Mouse (Mus musculus) lung, postnatal 4 days (tissue): Measurements from ENCODE around the gene Adss.
"Not testable (repeated sequence)": the region's sequence is repeated elsewhere in the genome, so short reads cannot be mapped to it uniquely, and the experiment has no call there.

Source experiments
- DNase-seq, 2 experiments: peaks; one replicate each; pipeline ENCODE4 v3.0.0; 2021

The Adss gene

GRCm38 (mm10) chr1:177796193-177796939, at the start of gene Adss:
TSS of gene Adss (minus strand) at chr1:177796511.
- DNase-seq: peak; percentile 99 to 100

GRCm38 (mm10) chr1:177845812-177846211, 49.5 kb upstream of the Adss start:
- DNase-seq: peak in 1 of 2 experiments; percentile 5

DNA sequence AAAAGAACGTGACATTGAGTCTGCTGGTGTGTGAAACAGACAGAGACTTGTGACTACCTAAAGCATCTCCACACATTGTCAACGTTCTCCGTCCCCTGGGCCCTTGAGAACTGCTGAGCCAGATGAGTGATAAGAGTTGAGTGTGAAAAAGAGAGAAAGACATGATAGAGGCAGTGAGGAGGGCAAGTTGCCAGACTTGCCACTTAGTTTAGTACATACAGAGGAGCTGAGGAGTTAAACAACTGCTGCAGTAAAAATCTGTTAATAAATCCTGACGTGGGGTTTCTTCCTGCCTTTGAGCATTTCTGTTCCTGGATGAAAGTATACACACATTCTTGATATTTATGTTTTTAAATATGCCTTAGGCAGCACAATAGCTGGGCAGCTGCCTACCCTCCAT, 31.5 kb upstream of the Adss start:
- DNase-seq: not testable (repeated sequence)

GRCm38 (mm10) chr1:177806772-177807171, 10.5 kb upstream of the Adss start:
- peak in 1 of 2 experiments; percentile 25 for DNase-seq

DNA sequence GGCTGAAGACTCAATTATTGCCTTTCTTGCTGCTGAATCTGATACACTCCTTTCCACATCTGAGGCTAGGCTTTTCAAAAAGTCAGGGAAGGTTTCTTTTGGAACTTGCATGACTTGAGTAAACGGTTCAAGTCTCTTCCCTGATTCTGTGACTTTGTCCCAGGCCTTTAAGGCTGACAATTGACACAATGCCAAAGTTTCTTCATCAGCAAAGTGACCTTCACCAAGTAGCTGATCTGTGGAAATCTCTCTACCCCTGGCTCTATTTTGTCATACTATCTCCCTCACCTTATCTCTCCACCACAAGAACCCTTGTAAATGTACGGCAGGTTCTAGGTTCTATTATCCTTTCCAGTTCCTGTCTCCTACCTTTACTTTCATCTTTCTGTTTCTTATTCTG, 7.2 kb upstream of the Adss start:
- DNase-seq: no peak

- no peak for DNase-seq
Observed at GRCm38 (mm10) chr1:177797151-177797755, 942 bp upstream of the Adss start.

- peak; percentile 69 to 73 for DNase-seq
Observed at GRCm38 (mm10) chr1:177795421-177796192, 704 bp downstream of the Adss start.

- no peak for DNase-seq
Observed at GRCm38 (mm10) chr1:177794866-177795265, 1.4 kb downstream of the Adss start.

DNA sequence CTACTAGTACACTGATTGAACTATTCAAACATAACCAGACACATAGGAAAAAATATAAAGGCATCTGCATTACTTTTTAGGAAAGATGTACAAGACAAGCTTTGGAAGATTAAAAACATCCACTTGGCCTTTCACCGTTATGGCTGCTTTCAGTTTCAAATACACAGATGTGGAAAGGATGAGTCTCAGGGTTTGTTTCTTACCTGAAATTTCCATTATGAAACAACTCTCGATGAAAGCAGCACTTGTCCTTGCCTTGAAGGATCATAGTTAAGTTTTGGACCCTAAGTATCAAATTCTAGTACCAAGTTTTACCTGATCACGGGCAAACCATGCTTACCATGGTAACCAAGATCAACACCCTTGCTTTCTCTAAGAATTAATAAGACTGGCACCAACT, 3.5 kb downstream of the Adss start:
- no peak for DNase-seq

DNA sequence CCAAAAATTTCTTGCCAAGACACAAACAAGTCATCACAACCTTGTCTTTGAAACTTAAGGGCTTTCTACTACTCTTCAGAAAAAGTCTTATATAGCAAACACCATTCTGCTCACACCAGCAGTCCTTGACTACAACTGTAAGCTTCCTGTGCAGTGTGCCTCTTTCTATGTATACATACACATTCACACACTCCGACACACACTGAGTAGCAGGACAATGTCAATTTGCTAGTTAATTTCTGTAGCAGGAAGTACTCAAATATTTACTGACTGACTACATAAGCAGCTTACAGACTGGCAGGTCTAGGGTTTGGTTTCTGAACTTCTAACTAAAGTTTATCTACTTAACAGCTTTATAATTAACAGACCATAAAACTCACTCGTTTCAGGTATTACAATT, 18.9 kb downstream of the Adss start:
- DNase-seq: no peak

- DNase-seq: no peak
Observed at GRCm38 (mm10) chr1:177768931-177769330, 27.4 kb downstream of the Adss start.

DNA sequence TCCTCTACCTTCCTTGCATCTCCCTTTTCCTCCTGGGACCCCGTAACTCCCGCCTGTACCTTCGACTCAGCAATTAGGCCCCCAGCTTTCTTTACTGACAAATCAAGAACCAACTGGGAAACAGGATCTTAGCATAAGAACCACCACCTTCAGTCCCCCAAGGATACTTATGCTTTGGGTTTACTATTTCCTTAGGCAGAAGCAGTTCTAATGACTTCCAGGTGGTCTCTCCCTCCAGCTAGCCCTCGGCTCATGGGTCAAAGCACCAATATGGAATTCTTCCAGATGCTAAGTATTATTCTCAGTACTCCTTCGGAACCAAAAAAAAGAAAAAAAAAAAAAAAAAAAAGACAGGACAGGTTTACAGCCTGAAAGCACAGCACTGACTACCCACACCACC, 39.1 kb downstream of the Adss start:
- no peak for DNase-seq

GRCm38 (mm10) chr1:177753496-177753895, 42.8 kb downstream of the Adss start:
- no peak for DNase-seq

DNA sequence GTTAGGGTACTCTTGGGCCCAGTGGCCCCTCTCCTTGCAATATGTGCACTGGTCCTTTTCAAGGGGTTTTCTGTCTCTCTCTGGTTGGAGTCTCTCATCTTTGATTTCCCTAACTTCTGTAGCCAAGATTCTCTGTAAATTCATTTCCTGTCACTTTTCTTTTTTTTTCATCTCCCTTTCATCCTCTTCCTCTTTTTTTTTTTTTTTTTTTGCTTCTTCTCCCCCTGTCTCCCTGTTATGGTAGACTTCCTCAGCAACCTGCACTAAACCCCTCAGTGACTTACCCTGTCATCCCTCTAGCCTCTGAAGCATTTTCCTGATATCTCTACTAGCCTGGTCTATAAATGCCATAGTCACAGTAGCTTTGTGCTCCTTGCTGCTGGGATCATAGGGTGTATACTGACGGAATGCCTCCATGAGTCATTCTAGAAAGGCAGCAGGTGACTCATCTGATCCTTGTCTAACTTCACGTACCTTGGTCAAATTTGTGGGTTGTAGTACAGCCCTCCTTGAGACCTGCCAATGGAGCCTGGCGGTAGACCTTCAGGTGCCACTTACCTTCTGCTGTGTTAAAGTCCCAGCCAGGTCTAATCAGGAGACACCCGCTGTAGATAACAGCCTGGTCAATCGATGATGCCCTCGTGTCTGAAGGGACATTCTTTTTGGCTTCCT, 48.3 kb downstream of the Adss start:
- DNase-seq: no peak

GRCm38 (mm10) chr1:177744521-177745325, 51.6 kb downstream of the Adss start:
- DNase-seq: no peak

DNA sequence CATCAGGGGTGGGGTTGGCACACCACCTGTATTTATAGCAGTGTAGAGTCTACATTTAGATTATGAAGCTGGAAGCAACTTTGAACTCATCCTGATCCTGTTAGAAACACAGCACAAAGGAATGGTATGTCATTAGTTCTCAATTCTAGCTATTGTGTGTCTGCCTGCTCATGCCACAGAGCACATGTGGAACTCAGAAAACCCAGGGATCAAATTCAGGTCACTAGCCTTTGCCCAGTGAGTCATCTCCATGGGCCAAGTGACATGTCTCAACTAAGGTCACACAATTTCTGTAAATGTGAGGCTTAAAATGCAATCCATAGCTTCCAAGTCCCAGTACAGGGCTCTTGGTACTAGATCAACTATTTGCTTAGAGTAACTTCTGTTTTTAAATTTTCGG, 54.2 kb downstream of the Adss start:
- DNase-seq: no peak

DNA sequence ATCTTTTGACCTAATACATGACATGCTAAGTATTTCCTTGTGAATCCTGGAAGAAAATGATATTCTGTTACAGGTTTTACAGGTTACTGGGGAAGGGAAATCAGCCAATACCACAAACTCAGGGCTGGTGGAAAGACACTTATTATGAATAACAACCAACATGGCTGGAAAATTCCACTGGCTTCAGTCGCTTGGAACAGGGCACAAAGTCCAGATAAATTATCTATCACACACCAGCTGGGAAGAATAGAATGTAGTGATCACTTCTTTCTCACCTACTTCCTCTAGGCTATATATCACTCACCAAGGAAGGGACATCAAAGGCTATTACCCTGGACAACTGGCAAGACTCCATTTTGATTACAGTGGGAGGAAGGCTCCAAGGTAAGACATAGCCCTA, 55.6 kb downstream of the Adss start:
- DNase-seq: no peak

- DNase-seq: no peak
Observed at GRCm38 (mm10) chr1:177737505-177738105, 58.7 kb downstream of the Adss start.

DNA sequence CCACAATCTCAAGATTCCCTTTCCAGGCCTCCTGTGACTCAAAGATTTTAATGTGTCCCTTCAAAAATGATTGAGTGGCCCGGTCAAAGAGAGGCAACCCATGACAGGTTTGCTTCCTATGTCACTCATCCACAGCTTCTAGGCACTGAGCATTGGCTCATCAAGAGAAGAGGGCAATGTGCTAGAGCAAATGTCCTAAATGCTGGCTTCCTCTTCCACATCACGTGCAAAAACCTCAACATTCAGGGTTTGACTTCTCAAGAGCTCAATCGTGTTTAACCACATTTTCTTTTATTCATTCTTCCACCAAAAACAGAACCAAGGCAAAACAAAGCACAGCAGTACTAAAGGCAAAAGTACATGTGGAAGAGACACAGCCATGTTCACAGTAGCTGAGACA, 64.3 kb downstream of the Adss start:
- no peak for DNase-seq

DNA sequence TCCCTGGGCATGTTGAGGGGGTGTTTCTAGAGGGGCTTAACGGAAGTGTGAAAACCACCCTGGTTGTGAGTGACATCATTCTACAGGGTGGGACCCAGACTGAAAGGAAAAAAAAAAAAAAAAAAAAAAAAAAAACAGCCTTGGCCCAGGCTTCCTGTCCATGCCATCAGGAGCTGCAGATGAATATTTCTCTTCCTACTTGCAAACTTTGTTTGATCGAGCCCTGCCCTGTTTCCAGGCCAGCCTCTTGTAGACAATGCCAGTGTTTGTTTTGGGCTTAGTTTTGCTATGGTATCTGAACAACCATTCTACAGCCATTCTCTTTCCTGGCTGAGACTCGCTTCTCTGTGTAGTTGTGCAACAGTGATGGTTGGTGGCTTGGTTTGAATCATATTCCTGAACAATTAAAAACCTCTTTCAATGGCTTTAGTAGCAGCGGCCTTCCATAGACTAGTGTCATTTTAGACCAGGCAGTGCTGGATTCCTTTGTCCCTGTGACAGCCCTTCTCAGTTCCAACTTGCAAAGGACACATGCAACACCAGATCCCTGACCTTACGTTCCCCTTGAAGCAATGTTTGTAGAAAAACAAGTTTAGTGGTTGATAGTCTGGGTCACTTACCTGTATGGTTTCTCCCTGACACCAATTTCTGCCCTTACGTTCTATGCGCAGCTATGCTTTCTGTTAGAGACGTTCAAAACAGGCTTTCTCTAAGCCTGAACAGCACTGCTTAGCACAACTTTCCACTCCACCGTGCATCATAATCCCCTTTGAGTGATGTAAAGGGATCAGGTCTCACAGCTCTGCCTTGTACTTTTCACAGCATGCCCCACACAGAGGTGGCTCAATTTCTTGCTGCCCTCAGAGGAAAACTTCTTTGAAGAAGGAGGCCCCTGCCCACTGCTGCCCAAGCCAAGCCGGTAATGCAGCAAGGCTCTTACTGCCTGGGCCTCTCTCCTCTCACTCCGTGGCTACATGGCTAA, 67.0 kb downstream of the Adss start, which contains the start of gene 1700016C15Rik:
TSS of gene 1700016C15Rik (plus strand) at position 772 of the 982 bp plus-strand sequence.
- DNase-seq: peak; percentile 25 to 51
